ENCODE assay signal across 9 mouse cellular contexts in genomic region chr11:49205080-49205590, GRCm38 (mm10). TPM values are rescaled to one million over a fixed set of nuclear protein-coding genes. Genes with fewer than 3 reads are reported as not detected.
DNase-seq lines count a peak whose midpoint lies in the region; ATAC-seq and TF ChIP-seq lines count a peak whose summit lies in the region.
"Had no signal": no experiment of that assay in that cellular context is flagged by ENCODE, and none has a peak within 500 bp of the region (broad histone marks: within the 10 kb centered on the region; RNA-seq: fewer than 3 reads in every experiment).

No protein-coding gene starts in this region.

- no peak for TF ChIP-seq CTCF in embryonic fibroblast, embryonic 13.5 days (IDR thresholded peaks at IDR 0.05; ENCODE audit: borderline replicate concordance, insufficient read depth, low read length)

- no peak for DNase-seq in liver, embryonic 11.5 days (ENCODE audit: low spot score)
- DNase-seq in liver = no peak
- no peak for DNase-seq in limb, embryonic 10.5 days (ENCODE audit: low spot score)
- no peak for DNase-seq in cerebellum, adult 18-20 months
- no peak for DNase-seq in ovary, adult 18-20 months (ENCODE audit: low spot score)
- no peak for DNase-seq in layer of hippocampus, postnatal 10 days (ENCODE audit: low spot score in 2 of 2)

- no peak overlapping the region for H3K9ac ChIP-seq in liver, embryonic 11.5 days (ENCODE audit: low read depth, low read length)
- H3K9ac ChIP-seq in neural tube, embryonic 12.5 days = no peak overlapping the region

- 86% methylated on average over 6 of the region's 6 CpGs for WGBS in liver, embryonic 11.5 days
- WGBS in limb, embryonic 10.5 days = 90% methylated on average over 6 of the region's 6 CpGs
- 90% methylated on average over 6 of the region's 6 CpGs for WGBS in neural tube, embryonic 12.5 days

- no peak for TF ChIP-seq POLR2A in embryonic fibroblast, embryonic 13.5 days (IDR thresholded peaks at IDR 0.05; ENCODE audit: low read depth, low read length)

- peak overlapping the region; percentile 72; the same call in 1 of the 2 replicates for H3K4me3 ChIP-seq in liver, embryonic 11.5 days (ENCODE audit: low read depth, low read length)
- H3K4me3 ChIP-seq in embryonic fibroblast, embryonic 13.5 days (ENCODE audit: insufficient read depth, low read length) = peak overlapping the region; percentile 40
- H3K4me3 ChIP-seq in limb, embryonic 10.5 days = peak overlapping the region; percentile 89
- H3K4me3 ChIP-seq in neural tube, embryonic 12.5 days = no peak overlapping the region

- no peaks in the 10 kb centered on the region for H3K27me3 ChIP-seq in liver, embryonic 11.5 days (replicated peaks; ENCODE audit: control insufficient read depth, insufficient read depth, low read length)
- H3K27me3 ChIP-seq in limb, embryonic 10.5 days (ENCODE audit: low read depth, poor library complexity, severe bottlenecking) = no peaks in the 10 kb centered on the region
- no peaks in the 10 kb centered on the region for H3K27me3 ChIP-seq in neural tube, embryonic 12.5 days (replicated peaks)

- no peak for ATAC-seq in liver, embryonic 11.5 days (replicated peaks; ENCODE audit: low FRiP score)
- ATAC-seq in neural tube, embryonic 12.5 days (ENCODE audit: low FRiP score, low read depth) = no peak

- peak overlapping the region; percentile 92 for H3K4me2 ChIP-seq in liver, embryonic 11.5 days
- peak overlapping the region; percentile 82 for H3K4me2 ChIP-seq in neural tube, embryonic 12.5 days (replicated peaks)

- H3K9me3 ChIP-seq in liver, embryonic 11.5 days (ENCODE audit: control insufficient read depth, low read length) = no peaks in the 10 kb centered on the region
- no peaks in the 10 kb centered on the region for H3K9me3 ChIP-seq in limb, embryonic 10.5 days (replicated peaks)
- no peaks in the 10 kb centered on the region for H3K9me3 ChIP-seq in neural tube, embryonic 12.5 days

- H3K27ac ChIP-seq in liver, embryonic 11.5 days (ENCODE audit: low read depth, low read length) = no peak overlapping the region
- no peak overlapping the region for H3K27ac ChIP-seq in embryonic fibroblast, embryonic 13.5 days (ENCODE audit: insufficient read depth, low read length)
- H3K27ac ChIP-seq in limb, embryonic 10.5 days = no peak overlapping the region
- no peak overlapping the region for H3K27ac ChIP-seq in neural tube, embryonic 12.5 days

- no peaks in the 10 kb centered on the region for H3K36me3 ChIP-seq in liver, embryonic 11.5 days (ENCODE audit: control insufficient read depth, insufficient read depth, low read length)
- peaks cover 22% of the 10 kb centered on the region for H3K36me3 ChIP-seq in limb, embryonic 10.5 days
- H3K36me3 ChIP-seq in neural tube, embryonic 12.5 days = peaks cover 3% of the 10 kb centered on the region; the same call in 1 of the 2 replicates

- H3K4me1 ChIP-seq in liver, embryonic 11.5 days (replicated peaks; ENCODE audit: control insufficient read depth, insufficient read depth, low read length) = peaks cover 39% of the 10 kb centered on the region
- H3K4me1 ChIP-seq in embryonic fibroblast, embryonic 13.5 days (ENCODE audit: control insufficient read depth, insufficient read depth, low read length) = peaks cover 4% of the 10 kb centered on the region
- H3K4me1 ChIP-seq in limb, embryonic 10.5 days = peaks cover 16% of the 10 kb centered on the region
- peaks cover 9% of the 10 kb centered on the region for H3K4me1 ChIP-seq in neural tube, embryonic 12.5 days

RNA-seq across cellular contexts. Expression of gene Zfp62, which starts 2.0 kb away (rescaled TPM):
- polyA plus RNA-seq in liver, embryonic 11.5 days (2014; fragmentation: Nextera tagmentation; extraction: Ambion mirVana) = 30.9 and 32.2 TPM in 2 replicates
- polyA plus RNA-seq in embryonic fibroblast, embryonic 13.5 days (2011; ENCODE audit: insufficient read length, low read depth, missing spikeins) = 48.0 and 66.0 TPM in 2 replicates
- polyA plus RNA-seq in limb, embryonic 10.5 days (2016; fragmentation: Nextera tagmentation; extraction: Ambion mirVana) = 34.6 and 48.3 TPM in 2 replicates
- 49.5 and 61.0 TPM in 2 replicates for polyA plus RNA-seq in neural tube, embryonic 12.5 days (2016; fragmentation: Nextera tagmentation; extraction: Ambion mirVana)
- total RNA-seq in layer of hippocampus, postnatal 10 days (2021) = 10 to 100 TPM; 33.9 to 36.4 TPM

RNA-seq across cellular contexts. Expression of gene Btnl9, which starts 18.2 kb away (rescaled TPM):
- polyA plus RNA-seq in liver, embryonic 11.5 days (2014; fragmentation: Nextera tagmentation; extraction: Ambion mirVana) = 2.0 and 2.2 TPM in 2 replicates
- polyA plus RNA-seq in embryonic fibroblast, embryonic 13.5 days (2011; ENCODE audit: insufficient read length, low read depth, missing spikeins) = not detected in 2 replicates
- 0.34 TPM in 1 of 2 replicates, not detected in the other for polyA plus RNA-seq in limb, embryonic 10.5 days (2016; fragmentation: Nextera tagmentation; extraction: Ambion mirVana)
- 0.04 and 0.39 TPM in 2 replicates for polyA plus RNA-seq in neural tube, embryonic 12.5 days (2016; fragmentation: Nextera tagmentation; extraction: Ambion mirVana)
- under 1 TPM; 0.30 to 0.40 TPM for total RNA-seq in layer of hippocampus, postnatal 10 days (2021)
- total RNA-seq: layer of hippocampus, adult 8-10 months had no signal

RNA-seq across cellular contexts. Expression of gene Mgat1, which starts 38.9 kb away (rescaled TPM):
- 41.7 and 43.3 TPM in 2 replicates for polyA plus RNA-seq in liver, embryonic 11.5 days (2014; fragmentation: Nextera tagmentation; extraction: Ambion mirVana)
- 79.0 and 92.6 TPM in 2 replicates for polyA plus RNA-seq in embryonic fibroblast, embryonic 13.5 days (2011; ENCODE audit: insufficient read length, low read depth, missing spikeins)
- polyA plus RNA-seq in limb, embryonic 10.5 days (2016; fragmentation: Nextera tagmentation; extraction: Ambion mirVana) = 40.0 and 46.0 TPM in 2 replicates
- 36.6 and 36.7 TPM in 2 replicates for polyA plus RNA-seq in neural tube, embryonic 12.5 days (2016; fragmentation: Nextera tagmentation; extraction: Ambion mirVana)
- total RNA-seq in layer of hippocampus, postnatal 10 days (2021) = 10 to 100 TPM; 43.9 to 50.2 TPM

RNA-seq across cellular contexts. Expression of gene Olfr1394, which starts 51.0 kb away (rescaled TPM):
- polyA plus RNA-seq in liver, embryonic 11.5 days (2014; fragmentation: Nextera tagmentation; extraction: Ambion mirVana) = not detected in 2 replicates
- not detected in 2 replicates for polyA plus RNA-seq in embryonic fibroblast, embryonic 13.5 days (2011; ENCODE audit: insufficient read length, low read depth, missing spikeins)
- polyA plus RNA-seq in limb, embryonic 10.5 days (2016; fragmentation: Nextera tagmentation; extraction: Ambion mirVana) = not detected in 2 replicates
- polyA plus RNA-seq in neural tube, embryonic 12.5 days (2016; fragmentation: Nextera tagmentation; extraction: Ambion mirVana) = not detected in 2 replicates
- not detected for total RNA-seq in layer of hippocampus, postnatal 10 days (2021)
- total RNA-seq: layer of hippocampus, adult 8-10 months had no signal
